Mouse (Mus musculus): ENCODE measurements around the gene Nrxn1.

DNA sequence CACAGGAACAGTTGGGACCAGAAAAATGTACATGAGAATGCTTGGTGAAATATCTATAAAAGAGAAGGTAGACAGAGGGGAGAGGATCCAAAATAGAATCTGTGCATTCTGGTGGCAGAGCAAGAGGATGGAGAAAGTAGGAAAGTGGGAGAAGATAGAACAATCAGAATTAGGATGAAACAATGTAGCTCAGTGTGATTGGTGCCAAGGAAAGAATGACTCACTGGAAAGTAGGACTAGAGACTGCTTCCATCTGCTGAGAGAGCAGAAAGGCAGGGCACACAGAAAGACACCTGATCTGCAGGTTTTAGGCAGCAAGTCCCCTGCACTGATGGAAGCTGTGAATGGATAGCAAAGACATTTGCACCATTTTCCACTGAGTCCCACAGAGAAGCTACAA, 657.0 kb downstream of the Nrxn1 start:
- no peak for TF ChIP-seq GATA1 (IDR thresholded peaks at IDR 0.05; ENCODE audit: low read length)
- TF ChIP-seq TAL1 (IDR thresholded peaks at IDR 0.05; ENCODE audit: low read length) = no peak

All from erythroblast, embryonic 14.5 days (primary cell).